In the genomic region with DNA sequence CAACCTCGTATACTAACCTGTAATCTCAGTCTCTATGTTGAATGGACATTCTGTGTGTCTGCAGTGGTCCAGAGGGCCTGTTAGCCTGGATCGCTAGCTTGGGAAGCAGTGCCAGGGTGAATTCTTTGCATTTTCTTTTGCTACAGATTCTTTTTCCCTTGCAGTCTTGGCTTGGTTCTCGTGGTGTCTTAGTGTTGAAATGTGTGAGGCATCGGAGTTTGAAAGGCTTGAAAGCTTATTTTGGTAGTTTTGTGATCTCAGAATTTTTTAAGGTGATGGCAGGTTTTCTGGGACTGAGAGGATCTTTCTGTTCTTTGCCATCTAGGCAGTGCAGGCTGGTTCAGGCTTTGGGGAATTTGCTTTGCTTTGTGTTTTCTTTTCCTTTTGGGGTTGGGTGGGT, we compare ENCODE assay signal across 26 mouse cellular contexts.
"Had no signal": no experiment of that assay in that cellular context is flagged by ENCODE, and none has a peak within 500 bp of the region (broad histone marks: within the 10 kb centered on the region; RNA-seq: fewer than 3 reads in every experiment).

No protein-coding gene starts in this region.

- H3K9me3 ChIP-seq: heart, embryonic 13.5 days; heart, embryonic 15.5 days; hindbrain, embryonic 13.5 days; hindbrain, embryonic 15.5 days; kidney, embryonic 15.5 days; limb, embryonic 13.5 days; limb, embryonic 15.5 days; liver, embryonic 12.5 days had no signal

- DNase-seq: gastrocnemius, postnatal 14 days; gastrocnemius, postnatal 36 days; heart, adult 2 months; heart, postnatal 14 days; heart, postnatal 36 days; kidney, adult 11 months; kidney, adult 2 months; kidney, adult 9 months; kidney, postnatal 14 days; kidney, postnatal 36 days; layer of hippocampus, adult 9-11 months; layer of hippocampus, postnatal 36 days; left cerebral cortex, postnatal 4 days had no signal

- H3K27me3 ChIP-seq: heart, embryonic 13.5 days; heart, embryonic 15.5 days; hindbrain, embryonic 13.5 days; hindbrain, embryonic 15.5 days; kidney, embryonic 15.5 days; limb, embryonic 13.5 days; limb, embryonic 15.5 days; liver, embryonic 12.5 days had no signal

- H3K9ac ChIP-seq: heart, embryonic 13.5 days; heart, embryonic 15.5 days; hindbrain, embryonic 13.5 days; hindbrain, embryonic 15.5 days; kidney, embryonic 15.5 days; limb, embryonic 13.5 days; limb, embryonic 15.5 days; liver, embryonic 12.5 days; liver, embryonic 14.5 days had no signal

- H3K4me3 ChIP-seq: heart, adult 2 months; heart, embryonic 13.5 days; heart, embryonic 15.5 days; hindbrain, embryonic 13.5 days; hindbrain, embryonic 15.5 days; kidney, embryonic 15.5 days; limb, embryonic 13.5 days; limb, embryonic 15.5 days; liver, embryonic 12.5 days had no signal

- ATAC-seq: hindbrain, postnatal 0 days; intestine, embryonic 16.5 days; liver, embryonic 12.5 days had no signal

- H3K4me1 ChIP-seq: liver, embryonic 12.5 days had no signal

- H3K27ac ChIP-seq: heart, adult 2 months; heart, embryonic 13.5 days; heart, embryonic 15.5 days; hindbrain, embryonic 13.5 days; hindbrain, embryonic 15.5 days; hindbrain, postnatal 0 days; kidney, embryonic 15.5 days; kidney, postnatal 0 days; limb, embryonic 13.5 days; limb, embryonic 15.5 days; liver, embryonic 12.5 days; liver, embryonic 14.5 days had no signal

- H3K4me2 ChIP-seq: heart, embryonic 11.5 days; heart, embryonic 13.5 days; heart, embryonic 15.5 days; hindbrain, embryonic 13.5 days; hindbrain, embryonic 15.5 days; kidney, embryonic 15.5 days; limb, embryonic 13.5 days; limb, embryonic 15.5 days; liver, embryonic 12.5 days had no signal

- H3K36me3 ChIP-seq: heart, embryonic 13.5 days; heart, embryonic 15.5 days; hindbrain, embryonic 13.5 days; hindbrain, embryonic 15.5 days; kidney, embryonic 15.5 days; limb, embryonic 13.5 days; limb, embryonic 15.5 days; liver, embryonic 12.5 days had no signal
